Mouse (Mus musculus) cerebellum, postnatal 25 days (tissue): ENCODE measurements around the gene Cyp3a16.
"Not testable (repeated sequence)": the region's sequence is repeated elsewhere in the genome, so short reads cannot be mapped to it uniquely, and the experiment has no call there.

ENCODE experiments used
- DNase-seq, 2 experiments: peaks; one replicate each; pipeline ENCODE4 v3.0.0; 2021; ENCODE audit warnings: mixed read lengths in 2 of 2

Gene Cyp3a16

DNA sequence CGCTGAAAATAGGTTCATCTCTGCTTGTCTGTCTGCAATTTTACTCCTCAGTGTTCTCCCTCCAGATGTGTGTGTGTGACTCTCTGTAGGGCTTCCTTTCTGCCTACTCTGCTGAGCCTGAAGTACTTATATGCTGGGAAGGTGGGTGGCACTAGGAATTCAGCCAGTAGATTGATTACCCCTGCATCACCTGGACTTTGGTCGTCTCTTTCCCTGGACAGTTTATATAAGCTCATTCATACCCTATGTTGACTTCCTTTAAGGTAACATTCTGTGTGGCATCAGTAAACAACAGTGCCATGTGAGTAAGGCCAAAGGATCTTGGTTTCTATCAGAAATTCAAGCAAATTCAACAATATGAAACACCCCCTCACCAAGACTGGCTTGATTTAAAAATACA lies at the start of gene Cyp3a16:
Gene Cyp3a16 (minus strand): TSS at position 101 of the 400 bp plus-strand sequence.
- not testable (repeated sequence) for DNase-seq

DNA sequence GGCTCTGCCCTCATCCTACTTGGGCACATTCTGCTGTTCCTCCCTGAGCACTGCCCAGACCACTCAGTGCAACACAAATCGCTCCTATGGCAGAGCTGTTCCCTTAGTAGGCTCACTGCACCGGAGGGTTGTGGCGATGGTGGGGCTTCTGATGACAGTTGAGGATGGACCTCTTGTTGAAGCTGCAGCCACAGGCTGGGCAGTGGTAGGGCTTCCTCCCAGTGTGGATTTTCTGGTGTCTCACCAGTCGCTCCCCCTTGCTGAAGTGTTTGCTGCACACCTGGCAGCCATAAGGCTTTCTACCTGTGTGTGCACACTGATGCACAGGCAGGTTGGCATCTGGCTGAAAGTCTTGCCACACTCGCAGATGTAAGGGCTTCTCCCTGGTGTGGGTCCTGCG lies 20.8 kb upstream of the Cyp3a16 start:
- DNase-seq, result no peak

DNA sequence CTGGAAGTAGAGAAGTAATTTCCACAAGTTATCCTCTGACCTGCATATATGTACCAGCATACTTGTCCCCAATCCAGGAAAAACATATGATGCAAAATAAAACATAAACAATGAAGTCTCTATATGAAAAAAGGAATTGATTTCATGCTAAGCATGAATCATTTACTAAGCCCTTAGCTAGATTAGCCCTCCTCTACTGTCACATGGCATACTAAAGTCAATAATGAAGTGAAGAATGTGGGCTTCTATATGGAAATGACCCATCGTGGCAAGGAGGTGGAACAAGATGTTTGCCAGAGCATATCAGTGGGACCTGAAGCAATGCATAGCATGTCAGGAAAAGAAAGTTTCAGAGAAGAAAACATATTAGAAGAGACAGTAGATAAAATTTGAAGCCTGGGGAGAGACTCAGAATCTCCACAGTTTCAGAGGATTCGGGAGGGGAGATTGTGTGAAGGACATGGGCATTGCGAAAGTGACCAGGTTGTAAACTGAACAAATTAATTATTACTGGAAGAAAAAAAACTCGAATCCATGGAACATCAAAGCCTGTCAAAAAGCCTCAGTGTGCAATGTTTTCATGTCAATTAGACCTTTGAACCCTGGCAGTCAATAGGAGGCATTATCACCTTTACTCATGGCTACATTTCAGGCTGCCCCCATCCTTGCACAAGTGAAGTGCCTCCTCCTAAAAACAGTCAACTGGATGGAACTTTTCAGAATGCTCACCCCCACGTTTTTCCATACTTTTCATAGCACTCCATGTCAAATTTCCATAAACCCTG lies 5.0 kb downstream of the Cyp3a16 start:
- no peak for DNase-seq

- no peak for DNase-seq
Measured at GRCm38 (mm10) chr5:145462321-145462720, 7.2 kb downstream of the Cyp3a16 start.

DNA sequence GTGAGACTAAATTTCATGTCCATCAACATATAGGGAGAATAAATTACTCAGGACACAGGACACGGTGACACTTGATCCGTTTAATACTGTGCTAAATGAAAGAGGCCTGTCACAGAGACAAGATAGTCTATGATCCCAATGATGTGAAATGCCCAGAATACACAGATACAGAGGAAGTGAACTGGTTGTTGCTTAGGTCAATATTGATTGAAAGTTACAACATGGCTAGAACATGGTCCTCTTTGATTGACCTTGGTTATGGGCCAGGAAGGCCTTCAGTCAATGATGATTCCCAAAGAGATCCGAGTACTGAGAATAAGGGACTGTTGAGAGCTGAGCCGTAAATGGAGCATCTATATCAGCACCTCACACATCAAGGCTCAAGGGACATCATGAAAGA lies 15.1 kb downstream of the Cyp3a16 start:
- no peak for DNase-seq

GRCm38 (mm10) chr5:145433688-145434087 lies 35.8 kb downstream of the Cyp3a16 start:
- no peak for DNase-seq

DNA sequence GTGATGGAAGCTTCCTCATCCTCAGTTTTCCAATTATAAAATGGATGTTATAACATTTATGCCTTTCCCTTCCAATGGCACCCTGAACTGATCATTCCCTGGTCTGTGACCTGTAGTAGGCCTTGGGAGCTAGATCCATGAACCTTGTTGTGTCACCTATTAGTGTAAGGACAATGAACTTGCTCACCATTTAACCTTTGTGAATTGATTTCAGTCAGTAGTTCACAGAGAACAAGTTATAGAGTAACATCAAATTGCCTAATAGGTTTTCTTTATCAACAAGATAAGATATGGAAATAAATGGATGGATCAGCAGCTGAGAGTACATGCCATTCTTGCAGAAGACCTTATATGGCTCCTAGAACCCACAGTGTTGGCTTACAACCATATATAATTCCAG lies 38.5 kb downstream of the Cyp3a16 start:
- no peak for DNase-seq

DNA sequence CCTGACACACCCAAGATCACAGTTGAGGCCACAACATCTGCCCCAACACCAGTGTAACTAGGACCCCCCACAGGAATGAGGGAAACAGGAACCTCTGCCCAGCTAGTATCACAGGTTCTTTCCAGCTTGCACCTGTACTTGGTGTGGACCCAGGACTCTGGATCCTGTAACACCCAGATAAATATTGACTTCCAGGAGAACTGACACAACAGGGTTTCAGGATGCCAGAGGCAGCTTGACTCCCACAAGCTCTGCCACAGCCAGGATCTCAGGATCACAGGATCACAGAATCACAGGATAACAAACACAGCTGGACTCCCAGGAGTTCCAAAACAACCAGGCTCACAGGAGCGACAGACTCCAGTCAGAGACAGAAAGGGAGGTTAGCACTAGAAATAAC lies 47.2 kb downstream of the Cyp3a16 start:
- no peak for DNase-seq

- DNase-seq, result not testable (repeated sequence)
Measured at GRCm38 (mm10) chr5:145415416-145415815, 54.1 kb downstream of the Cyp3a16 start.
